Mouse (Mus musculus) T-helper 2 cell (primary cell): Measurements from ENCODE around the gene Fam114a1.

ENCODE experiments used
- in situ Hi-C: fragments of 300-600 bp; cut with MboI, MseI; formaldehyde crosslinking; loops from one replicate; pipeline ENCODE4 v1.15.1; 2025; ENCODE audit warnings: high pct_unique_total_duplicates

Gene Fam114a1

DNA sequence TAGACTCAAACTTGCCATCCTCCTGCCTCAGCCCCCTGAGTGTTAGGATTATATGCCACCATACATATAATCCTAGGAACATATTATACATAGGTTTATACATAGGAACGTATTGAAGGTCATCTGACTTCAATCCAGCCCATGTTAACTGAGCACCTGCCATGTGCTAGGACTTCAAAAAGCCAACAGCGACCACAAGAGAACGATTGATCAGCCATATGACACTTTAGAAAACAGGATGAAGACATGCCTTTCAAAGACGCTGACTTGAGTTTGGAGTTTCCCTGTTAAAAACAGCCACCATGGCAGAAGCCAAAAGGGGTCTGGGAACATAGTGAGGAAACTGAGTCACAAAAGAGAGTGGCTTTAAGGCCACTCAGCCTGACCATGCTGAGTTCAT is 35.4 kb downstream of the Fam114a1 start:
- in situ Hi-C loops, result no loop called here

DNA sequence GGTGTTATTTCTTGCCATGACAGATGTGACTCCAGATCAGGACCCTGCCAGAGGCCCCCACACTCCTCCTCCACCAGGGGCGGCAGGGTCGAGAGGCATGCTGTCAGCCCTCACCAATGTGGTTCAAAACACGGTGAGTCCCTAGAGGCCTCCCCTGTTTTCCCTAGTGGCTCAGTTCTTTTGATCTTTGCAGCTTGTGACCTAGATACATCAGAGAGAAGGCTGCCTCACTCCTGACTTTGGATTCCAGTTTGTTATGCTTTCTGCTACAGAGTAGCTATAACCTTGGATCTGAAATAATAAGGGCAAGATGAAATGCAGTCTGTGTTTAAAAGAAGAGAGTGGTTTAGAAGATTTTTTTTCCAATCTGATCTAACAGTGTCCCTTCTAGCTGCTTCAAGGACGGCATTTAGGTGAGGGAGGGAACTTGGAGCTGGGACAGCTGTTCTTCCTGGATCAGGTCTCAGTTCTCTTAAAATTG is 36.2 kb downstream of the Fam114a1 start:
- in situ Hi-C loops, result no loop called here

DNA sequence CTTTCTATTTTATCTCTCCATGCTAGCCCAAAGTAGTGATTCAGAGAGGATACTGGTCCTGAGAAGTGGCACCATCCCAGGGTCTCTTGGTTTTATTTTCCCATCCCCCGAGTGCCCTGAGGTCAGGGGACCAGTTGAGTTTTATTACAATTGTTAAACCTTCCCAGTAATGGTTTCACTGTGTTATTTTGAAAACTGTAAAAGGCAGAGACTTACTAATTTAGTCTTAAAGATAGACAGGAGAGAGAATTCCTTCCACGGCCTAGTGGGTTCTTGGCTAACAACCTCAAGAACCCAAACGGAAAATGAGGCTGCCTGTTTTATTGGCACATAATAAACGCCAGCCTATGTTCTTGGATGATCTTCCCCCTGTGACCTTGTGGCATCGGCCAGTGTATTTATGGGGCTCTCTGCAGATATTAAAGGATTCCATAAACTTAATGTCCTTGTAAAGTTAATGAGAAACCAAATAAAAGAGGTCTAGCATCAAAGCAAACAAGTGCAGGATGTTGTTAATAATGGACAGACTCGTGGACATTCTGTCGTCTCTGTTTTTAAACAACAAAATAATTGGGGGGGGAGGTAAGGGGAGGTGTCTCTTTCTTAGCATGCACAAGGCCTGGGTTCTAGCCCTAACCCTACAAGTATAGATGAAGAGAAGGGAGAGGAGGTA is 42.2 kb downstream of the Fam114a1 start:
- in situ Hi-C loops, result no loop called here

DNA sequence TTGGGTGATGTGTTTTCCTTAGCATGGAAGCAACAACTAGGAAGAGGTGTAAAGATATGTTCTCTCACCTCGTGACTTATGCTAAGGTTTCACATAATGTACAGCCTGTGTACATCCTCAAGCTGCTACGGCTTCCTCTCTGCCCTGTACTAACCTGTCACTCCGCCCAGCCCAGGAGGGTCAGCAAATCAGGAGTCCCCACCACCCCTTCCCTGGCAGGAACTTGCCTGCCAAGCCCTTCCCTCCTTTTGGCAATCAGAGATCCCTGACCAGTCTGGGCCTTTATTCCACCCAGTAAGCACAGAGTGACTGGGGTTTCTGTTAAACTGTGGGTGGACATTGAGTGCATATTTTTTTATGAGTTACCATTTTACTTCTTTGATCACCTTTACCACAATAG is 45.6 kb downstream of the Fam114a1 start:
- in situ Hi-C loops, result no loop called here

DNA sequence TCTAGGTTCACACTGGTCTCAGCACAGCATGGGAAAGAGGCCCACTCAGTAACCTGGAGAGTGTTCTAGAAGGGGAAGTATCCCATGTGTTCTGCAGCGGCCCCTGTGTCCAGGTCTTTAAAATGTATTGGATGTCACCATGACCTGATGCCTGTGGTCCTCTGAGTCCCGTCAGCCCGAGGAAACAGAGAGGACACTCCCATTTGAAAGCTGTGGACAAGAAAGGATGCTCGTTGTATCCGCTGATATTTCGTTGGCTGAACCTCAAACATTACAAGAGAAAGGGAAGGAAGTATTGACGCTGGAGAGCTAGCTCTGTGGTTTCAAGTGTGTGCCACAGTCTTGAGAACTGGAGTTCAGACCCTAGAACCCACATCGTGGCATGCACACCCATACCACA is 49.2 kb downstream of the Fam114a1 start:
- in situ Hi-C loops, result no loop called here

DNA sequence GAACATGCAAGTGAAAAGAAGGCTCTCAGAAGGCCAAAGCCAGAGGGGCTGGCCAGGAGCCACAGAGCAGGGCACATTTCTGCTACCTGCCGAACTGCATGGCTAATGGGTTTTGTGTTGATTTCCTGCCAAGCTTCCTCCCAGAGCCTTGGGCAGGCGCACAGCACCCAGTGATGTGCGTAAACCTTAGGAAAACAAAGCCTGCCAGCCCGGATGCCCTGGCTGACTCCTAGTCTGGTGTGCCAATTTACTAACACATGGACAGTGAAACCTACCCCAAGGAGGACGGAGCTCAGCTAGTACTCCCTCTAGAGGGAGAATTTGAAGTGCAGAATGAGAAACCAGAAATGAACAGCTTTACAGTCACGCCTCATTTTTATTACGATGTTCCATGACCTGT is 50.0 kb downstream of the Fam114a1 start:
- in situ Hi-C loops, result no loop called here

DNA sequence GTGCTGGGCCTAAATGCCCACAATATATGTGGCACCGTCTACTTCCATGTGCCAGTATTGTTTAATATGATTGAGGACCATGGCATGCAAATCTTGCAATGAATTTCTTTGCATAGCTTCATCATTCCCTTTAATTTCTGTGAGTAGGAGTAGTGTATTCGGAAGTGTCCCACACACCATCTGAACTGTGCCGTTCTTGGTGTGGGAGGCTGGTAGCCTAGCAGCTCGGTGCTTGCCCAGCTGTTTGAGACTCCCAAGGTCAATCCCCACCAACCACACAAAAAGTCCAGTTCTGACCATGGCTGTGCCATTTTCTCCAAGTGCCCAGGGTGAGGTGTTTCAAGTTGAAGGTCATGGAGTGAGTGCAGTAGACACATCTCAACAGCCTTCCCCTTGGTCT is 52.1 kb downstream of the Fam114a1 start:
- in situ Hi-C loops, result no loop called here

DNA sequence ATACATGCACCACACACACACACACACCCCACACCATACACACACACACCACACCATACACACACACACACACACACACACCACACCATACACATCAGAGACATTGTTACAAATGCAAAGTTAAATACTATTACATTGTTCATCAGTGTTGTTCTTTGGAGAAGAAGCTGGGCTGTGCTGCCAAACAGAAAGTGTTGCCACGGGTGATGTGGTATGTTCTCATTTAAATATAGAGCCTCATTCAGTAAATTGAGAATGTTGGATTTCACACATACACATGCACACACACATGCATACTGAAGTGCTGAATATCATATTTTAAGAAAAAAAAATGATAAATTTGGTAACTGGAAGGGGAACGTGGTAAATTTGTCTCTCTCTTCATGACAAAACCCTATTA is 54.8 kb downstream of the Fam114a1 start:
- in situ Hi-C loops, result no loop called here

DNA sequence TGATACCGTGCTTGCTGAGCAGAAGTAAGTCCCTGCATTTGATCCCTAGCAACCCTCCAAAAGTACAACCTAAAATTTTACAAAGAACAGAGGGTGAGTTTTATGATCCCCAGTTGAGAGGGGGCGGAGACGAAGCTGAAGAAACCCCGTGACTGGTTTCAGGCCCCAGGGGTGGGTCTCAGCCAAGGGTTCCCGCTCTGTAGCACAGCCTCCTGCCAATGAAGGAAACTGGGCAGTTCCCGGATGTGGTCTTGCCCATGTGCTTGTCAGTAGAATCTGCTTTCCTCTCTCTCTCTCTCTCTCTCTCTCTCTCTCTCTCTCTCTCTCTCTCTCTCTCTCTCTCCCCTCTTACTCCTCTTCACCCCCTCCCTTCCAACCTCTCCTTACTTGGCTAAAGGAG is 56.0 kb downstream of the Fam114a1 start:
- in situ Hi-C loops, result no loop called here

DNA sequence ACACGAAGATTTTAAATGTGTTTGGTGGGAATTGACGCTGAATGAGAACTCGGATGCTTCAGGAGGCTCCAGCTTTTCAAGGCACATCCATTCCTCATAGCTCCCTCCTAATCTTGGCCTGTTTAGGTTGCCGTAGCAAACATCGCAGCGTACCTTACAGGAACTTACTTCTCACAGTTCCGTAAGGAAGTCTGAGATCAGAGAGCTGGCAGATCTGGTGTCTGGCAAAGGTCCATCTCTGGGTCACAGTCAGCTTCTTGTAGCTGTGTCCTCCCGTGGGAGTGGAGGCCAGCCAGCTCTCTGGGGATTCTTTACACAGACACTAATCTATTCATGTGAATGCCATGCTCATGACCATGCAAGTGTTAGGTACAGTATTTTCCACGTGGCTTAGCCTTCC is 56.9 kb downstream of the Fam114a1 start:
- in situ Hi-C loops, result no loop called here

DNA sequence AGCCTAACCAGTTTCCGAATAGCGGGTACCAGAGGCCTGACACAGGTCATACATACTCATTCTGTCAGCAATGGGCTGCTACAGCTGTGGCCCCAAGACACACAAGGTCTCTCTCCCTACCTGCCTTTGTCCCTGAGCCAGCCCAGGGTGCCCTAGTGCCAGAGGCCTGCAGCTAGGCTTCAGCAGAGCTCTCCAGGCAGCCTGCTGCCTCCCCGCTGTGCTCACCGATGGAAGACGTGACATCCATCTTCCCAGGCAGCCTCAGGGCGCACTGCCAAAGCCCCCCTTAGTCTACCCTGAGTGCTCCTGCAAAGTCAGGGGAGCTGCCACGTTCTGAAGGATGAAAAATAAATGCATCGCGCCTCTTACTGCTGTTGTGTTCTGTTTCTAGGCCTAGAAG is 58.1 kb downstream of the Fam114a1 start:
- in situ Hi-C loops, result no loop called here

DNA sequence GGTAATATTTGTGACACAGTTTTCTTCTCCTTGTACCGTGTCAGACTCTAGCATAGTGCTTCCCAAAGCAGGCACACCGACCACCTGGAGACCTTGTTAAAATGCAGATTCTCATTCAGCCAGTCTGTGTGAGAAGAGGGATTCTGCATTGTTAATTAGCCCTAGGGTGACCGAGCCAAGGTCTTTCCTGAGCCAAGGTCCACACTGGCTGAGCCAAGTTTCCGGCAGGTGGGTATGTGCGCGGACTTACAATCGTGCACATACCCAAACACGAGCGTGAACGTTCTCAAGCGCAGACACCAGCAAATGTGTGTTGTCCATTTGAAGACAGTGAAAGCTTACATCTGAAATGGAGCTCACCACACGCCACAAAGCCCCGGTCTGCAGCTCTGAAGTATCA is 66.7 kb downstream of the Fam114a1 start:
- in situ Hi-C loops, result no loop called here

DNA sequence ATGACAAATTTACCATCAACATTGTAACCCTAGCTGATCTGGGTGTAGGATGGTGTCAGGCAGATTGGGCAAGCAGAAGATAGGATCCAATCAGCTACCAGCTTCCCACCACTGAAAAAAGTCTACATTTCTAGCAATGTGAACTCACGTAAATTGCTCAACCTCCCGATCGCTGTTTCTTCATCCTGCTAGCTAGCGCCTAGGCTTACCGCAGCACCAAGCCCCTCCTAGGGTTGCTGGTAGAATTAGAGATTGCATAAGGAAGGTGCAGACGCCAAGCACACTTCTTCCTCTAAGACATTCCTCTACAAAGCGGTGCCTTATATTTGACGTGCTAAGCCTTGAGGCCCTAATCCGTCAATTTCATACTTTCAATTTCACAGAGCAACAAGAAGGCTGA is 68.4 kb downstream of the Fam114a1 start:
- in situ Hi-C loops, result no loop called here

DNA sequence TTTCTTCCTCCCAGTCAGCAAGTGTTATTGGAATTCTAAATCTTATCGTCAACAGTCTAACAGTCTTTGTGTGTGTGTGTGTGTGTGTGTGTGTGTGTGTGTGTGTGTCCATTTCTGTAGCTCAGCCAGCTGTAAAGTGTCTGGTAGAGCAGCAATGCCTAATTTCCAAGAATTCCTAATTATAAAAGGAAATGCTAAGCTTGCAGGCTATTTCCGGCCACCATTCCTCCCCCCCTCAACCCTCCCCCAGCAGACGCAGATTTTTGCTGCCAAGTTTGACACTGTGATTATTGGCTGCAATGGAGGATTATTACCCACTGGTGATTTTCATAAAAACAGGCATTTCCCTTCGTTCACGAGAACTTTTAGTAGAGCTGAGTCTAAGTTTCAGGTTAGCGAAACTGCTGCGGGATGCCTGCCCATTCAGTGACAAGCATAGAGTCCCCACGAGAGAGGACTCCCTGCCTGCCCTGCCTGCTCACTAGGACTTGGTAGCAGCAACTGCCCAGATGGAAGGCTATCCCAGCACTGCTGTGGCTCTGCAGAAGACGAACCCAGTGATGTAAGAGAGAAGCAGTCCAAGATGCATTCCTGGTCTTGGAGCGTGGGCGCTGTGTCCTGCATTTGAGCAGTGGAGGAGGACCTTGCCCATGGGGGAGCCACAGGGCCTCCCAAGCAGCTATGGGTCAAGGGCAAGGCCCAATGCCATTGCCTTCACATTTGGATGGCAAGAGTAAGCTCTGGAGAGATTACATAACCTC is 69.1 kb downstream of the Fam114a1 start:
- in situ Hi-C loops, result no loop called here

DNA sequence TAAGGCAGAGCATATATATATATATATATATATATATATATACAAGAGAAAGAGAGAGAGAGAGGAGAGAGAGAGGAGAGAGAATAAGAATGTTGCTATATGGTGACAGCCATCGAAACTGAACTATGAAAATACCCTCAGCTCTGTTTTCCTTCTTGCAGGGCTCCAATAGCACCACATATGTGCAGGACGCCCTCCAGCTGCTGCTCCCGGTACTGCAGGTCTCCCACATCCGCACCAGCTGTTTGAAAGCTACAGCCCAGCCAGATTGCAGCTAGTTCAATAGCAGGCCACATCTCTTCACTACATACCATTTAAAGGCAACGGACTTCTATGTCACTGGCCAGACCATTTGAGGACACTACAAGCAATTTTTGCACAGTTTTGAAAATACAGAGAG is 70.6 kb downstream of the Fam114a1 start:
- in situ Hi-C loops, result no loop called here

DNA sequence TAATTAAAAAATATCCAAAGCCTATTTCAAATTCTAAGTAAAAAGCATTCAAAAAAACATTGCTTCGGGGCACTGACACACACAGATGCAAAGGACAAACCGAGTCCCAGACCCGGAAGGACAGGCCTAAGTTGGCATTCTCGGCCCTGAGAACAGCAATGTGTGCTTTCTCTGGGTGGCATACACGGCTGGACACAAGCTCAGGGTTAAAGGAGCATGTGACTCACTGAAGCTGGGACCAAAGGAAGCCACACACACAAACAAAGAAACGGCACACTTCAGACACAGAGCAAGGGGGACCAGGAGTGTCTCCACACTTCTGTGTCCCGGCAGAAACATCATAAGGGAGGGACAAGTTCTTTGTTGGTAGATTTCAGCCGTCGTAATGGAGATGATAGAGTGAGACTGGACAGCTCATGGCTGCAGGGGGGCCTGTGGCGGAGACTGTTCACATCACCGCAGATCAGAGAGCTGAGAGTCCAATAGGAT is 73.6 kb downstream of the Fam114a1 start:
- in situ Hi-C loops, result no loop called here

DNA sequence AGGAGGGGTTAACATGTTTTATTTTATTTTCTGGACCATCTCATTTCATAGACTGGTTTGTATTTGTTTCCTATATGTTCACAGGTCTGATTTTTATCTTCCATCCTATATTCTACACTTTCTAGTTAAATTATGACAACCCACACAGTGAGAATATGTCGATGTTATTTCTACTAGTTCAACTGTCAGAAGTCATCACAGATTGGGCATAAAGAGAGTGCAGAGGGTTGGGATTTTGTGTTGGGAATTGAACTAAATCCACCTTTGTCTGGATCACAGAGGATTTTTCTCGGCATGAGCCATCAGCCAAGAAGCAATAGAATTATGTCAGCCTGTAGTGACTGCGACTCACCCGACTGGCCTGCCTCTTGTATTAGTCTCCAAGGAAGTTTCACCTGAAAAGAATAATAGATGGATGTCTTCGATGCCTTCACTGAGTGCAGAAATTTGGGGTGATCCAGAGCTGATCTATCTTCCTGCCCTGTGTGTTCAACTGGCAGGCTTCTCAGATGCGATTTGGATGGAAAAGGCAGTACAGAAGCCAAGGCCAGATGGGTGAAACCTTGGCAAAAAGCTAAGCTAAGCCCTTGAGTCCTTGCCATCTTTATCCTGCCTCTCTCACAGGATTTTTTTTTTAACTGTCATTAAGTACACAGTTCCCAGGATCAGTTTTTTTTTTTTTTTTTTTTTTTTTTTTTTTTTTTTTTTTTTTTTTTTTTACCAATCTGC is 75.9 kb downstream of the Fam114a1 start:
- in situ Hi-C loops, result no loop called here

DNA sequence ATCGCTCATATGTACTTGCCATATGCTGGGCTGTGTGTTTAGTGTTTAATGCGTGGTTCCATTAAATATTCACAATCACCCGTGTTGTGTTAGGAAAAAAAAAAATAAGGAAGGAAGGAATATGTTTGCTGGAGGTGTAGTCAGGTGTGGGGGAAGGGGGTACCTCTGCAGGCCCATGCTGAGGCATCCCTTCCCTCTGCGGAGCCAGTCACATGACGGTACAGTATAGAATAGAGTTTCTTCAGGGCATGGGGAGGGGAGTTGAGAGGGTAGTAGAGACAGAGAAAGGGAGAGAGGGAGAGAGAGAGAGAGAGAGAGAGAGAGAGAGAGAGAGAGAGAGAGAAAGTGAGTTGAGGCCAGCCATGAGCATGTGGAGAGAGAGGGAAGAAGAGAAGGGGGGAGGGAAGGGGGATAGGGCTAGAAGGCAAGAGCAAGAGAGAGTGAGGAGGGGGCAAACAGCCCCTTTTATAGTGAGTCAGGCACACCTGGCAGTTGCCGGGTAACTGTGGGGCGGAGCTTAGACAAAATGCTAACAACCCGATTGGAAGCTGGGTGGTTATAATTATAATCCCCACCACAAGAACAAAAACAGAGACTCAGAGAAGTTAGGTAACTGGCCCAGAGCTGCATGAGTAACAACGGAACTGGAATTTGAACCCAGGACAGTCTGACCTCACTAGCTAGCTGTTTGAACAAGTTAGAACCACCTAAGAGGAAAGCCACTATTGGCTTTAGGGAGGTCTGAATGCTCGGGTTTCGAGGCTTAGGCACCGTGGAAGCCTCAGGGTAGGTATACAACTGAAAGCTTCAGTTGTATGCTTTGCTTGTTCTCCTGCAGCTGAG is 76.8 kb downstream of the Fam114a1 start:
- in situ Hi-C loops, result no loop called here

DNA sequence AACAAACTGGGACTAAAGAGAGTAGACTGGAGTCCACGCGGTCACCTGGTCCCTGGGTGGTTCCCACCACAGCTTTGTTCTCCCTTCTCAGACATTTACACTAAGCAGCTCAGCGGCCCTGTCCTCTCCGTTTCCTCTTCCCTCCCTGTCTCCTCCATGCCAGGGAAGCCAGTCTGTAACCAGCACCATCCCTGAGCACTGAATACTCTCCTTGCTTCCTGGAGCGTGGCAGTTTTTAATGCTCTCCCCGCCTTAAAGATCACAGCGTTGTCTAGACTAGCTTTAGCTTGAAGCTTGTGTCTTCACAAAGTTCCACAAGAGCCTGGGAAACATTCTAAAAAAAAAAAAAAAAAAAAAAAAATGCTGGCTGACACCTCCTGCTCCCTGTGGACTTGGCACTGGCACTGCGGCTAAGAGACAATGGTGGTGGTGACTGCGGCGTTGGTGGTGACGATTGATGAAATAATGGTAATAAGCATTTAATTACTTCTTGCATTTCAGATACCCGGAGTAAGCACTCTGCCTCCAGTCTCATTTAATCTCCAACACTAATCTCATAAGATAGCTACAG is 77.5 kb downstream of the Fam114a1 start:
- in situ Hi-C loops, result no loop called here

DNA sequence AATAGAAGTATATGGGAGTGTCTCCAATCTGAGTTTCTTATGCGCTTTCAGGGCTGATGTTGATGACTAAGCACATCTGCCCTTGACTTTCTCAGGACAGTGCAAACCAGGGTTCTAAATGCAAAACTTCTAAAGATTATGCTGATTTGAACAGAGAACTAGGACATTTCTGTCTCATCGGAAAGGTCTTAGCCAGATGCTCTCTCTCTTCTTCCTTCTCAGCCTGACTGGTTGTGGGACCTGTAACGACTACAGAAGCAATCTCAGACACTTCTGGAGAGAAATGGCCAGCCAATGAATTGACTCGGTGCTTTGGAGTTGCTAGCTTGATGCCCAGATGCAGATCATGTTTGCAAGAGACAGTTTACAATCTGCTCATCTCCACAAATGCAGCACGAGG is 80.0 kb downstream of the Fam114a1 start:
- in situ Hi-C loops, result no loop called here

DNA sequence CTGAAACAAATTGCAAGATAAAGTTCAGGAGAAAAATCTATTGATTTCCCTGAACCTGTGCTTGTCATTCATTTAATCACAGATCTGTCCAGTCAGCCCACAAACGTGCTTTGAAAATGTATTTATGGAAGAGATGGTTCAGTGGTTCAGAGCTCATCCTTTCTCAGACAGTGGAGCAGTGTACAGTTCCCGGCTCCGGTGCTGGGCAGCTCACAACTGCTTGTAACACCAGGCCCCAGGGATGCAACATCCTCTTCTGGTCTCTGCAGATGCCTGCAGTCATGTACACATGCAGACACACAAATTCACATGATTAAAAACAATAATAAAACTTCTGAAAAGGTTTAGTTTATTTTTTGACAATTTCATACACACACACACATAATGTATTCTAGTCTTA is 81.6 kb downstream of the Fam114a1 start:
- in situ Hi-C loops, result no loop called here
